Mouse (Mus musculus) MEL (cell line): ENCODE data around the gene Hpse2. TPM values are rescaled to one million over a fixed set of nuclear protein-coding genes. Genes with fewer than 3 reads are reported as not detected.

ENCODE experiments used
- DNase-seq: peaks from one replicate; pipeline ENCODE4 v3.0.0; 2011; ENCODE audit warnings: low read depth, low spot score
- H3K27ac ChIP-seq: 2 replicates; pipeline ENCODE4 v1.5.1; 2012; ENCODE audit warnings: low read depth, mild to moderate bottlenecking, control low read depth, low read length, moderate library complexity; ENCODE audit not compliant: control insufficient read depth
- H3K27me3 ChIP-seq, 2 experiments: fragments of 150-350 bp in 1 of 2; sonication (generic) in 1 of 2; 2 replicates each; pipeline ENCODE4 v1.6.1; 2012; ENCODE audit warnings: low read length in 2 of 2, mild to moderate bottlenecking in 2 of 2, improper control_type of control experiment in 1 of 2, moderate library complexity in 1 of 2; ENCODE audit not compliant: insufficient read depth in 2 of 2, control insufficient read depth in 1 of 2
- H3K36me3 ChIP-seq, 2 experiments: 2 replicates each; pipeline ENCODE4 v1.6.1; 2012 to 2014; ENCODE audit warnings: low read length in 2 of 2, improper control_type of control experiment in 1 of 2, inconsistent platforms in 1 of 2, mild to moderate bottlenecking in 1 of 2; ENCODE audit not compliant: insufficient read depth in 2 of 2, control insufficient read depth in 1 of 2
- H3K4me1 ChIP-seq, 2 experiments: fragments of 150-350 bp in 1 of 2; sonication (generic) in 1 of 2; 2 replicates each; pipeline ENCODE4 v1.6.1; 2012; ENCODE audit warnings: low read length in 2 of 2, improper control_type of control experiment in 1 of 2, mild to moderate bottlenecking in 1 of 2; ENCODE audit not compliant: insufficient read depth in 2 of 2, control insufficient read depth in 1 of 2
- H3K4me3 ChIP-seq, 2 experiments: fragments of 150-350 bp in 1 of 2; sonication (generic) in 1 of 2; 2 replicates each; pipeline ENCODE4 v1.5.1; 2012; ENCODE audit warnings: low read depth in 2 of 2, low read length in 2 of 2, mild to moderate bottlenecking in 2 of 2, moderate library complexity in 2 of 2, control low read depth in 1 of 2, improper control_type of control experiment in 1 of 2; ENCODE audit not compliant: control insufficient read depth in 1 of 2, insufficient read depth in 1 of 2
- H3K79me2 ChIP-seq: 2 replicates; pipeline ENCODE4 v1.6.1; 2012; ENCODE audit warnings: mild to moderate bottlenecking, low read length, moderate library complexity; ENCODE audit not compliant: control insufficient read depth, poor library complexity, insufficient read depth
- H3K9ac ChIP-seq: 2 replicates; pipeline ENCODE4 v1.6.1; 2012; ENCODE audit warnings: low read depth, mild to moderate bottlenecking, control low read depth, low read length, moderate library complexity; ENCODE audit not compliant: control insufficient read depth, poor library complexity, severe bottlenecking
- H3K9me3 ChIP-seq: fragments of 150-350 bp; sonication (generic); replicated peaks from 2 replicates; pipeline ENCODE4 v1.6.1; 2012; ENCODE audit warnings: mild to moderate bottlenecking, low read length, improper control_type of control experiment, moderate library complexity; ENCODE audit not compliant: insufficient read depth
- CHD1 ChIP-seq: IDR thresholded peaks from 2 replicates; pipeline ENCODE4 v1.6.1; 2012; ENCODE audit warnings: low read depth, mild to moderate bottlenecking, inconsistent platforms, low read length, improper control_type of control experiment
- CTCF ChIP-seq, 3 experiments: IDR thresholded peaks in 2 of 3; conservative IDR thresholded peaks in 1 of 3; 2 replicates each; pipeline ENCODE4 v1.5.1; 2011 to 2012; ENCODE audit warnings: low read length in 3 of 3, low read depth in 2 of 3, mild to moderate bottlenecking in 2 of 3, improper control_type of control experiment in 1 of 3, inconsistent platforms in 1 of 3, mixed read lengths in 1 of 3, moderate library complexity in 1 of 3; ENCODE audit not compliant: control insufficient read depth in 1 of 3, insufficient read depth in 1 of 3, poor library complexity in 1 of 3, severe bottlenecking in 1 of 3
- ETS1 ChIP-seq: IDR thresholded peaks from 2 replicates; pipeline ENCODE4 v1.6.1; 2012; ENCODE audit warnings: low read depth, mild to moderate bottlenecking, inconsistent platforms, low read length, improper control_type of control experiment, moderate library complexity
- GABPA ChIP-seq: IDR thresholded peaks from 2 replicates; pipeline ENCODE4 v1.6.1; 2012; ENCODE audit warnings: low read depth, mild to moderate bottlenecking, inconsistent platforms, low read length, improper control_type of control experiment, moderate library complexity
- MAFK ChIP-seq: IDR thresholded peaks from 2 replicates; pipeline ENCODE4 v1.6.1; 2011; ENCODE audit warnings: low read depth, mild to moderate bottlenecking, low read length, improper control_type of control experiment, borderline replicate concordance
- MAZ ChIP-seq: IDR thresholded peaks from 2 replicates; pipeline ENCODE4 v1.6.1; 2012; ENCODE audit warnings: low read depth, mild to moderate bottlenecking, inconsistent platforms, low read length, improper control_type of control experiment
- MYC ChIP-seq: IDR thresholded peaks from 2 replicates; pipeline ENCODE4 v1.6.1; 2011; ENCODE audit warnings: low read depth, mild to moderate bottlenecking, low read length, improper control_type of control experiment, moderate library complexity
- NELFE ChIP-seq: IDR thresholded peaks from 2 replicates; pipeline ENCODE4 v1.6.1; 2011; ENCODE audit warnings: low read depth, low read length, improper control_type of control experiment
- POLR2AphosphoS5 ChIP-seq: IDR thresholded peaks from 2 replicates; pipeline ENCODE4 v1.6.1; 2012; ENCODE audit warnings: low read depth, borderline replicate concordance, mild to moderate bottlenecking, inconsistent platforms, low read length, moderate library complexity, mixed read lengths
- RAD21 ChIP-seq: IDR thresholded peaks from 2 replicates; pipeline ENCODE4 v1.6.1; 2011; ENCODE audit warnings: mild to moderate bottlenecking, low read depth, low read length, improper control_type of control experiment
- SMC3 ChIP-seq: IDR thresholded peaks from 2 replicates; pipeline ENCODE4 v1.6.1; 2011; ENCODE audit warnings: low read depth, low read length, improper control_type of control experiment
- TAL1 ChIP-seq: IDR thresholded peaks from 2 replicates; pipeline ENCODE4 v1.6.1; 2012; ENCODE audit warnings: mild to moderate bottlenecking, inconsistent platforms, low read length, moderate library complexity, mixed read lengths
- TBP ChIP-seq: IDR thresholded peaks from 2 replicates; pipeline ENCODE4 v1.8.0; 2011; ENCODE audit warnings: low read depth, low read length, improper control_type of control experiment
- UBTF ChIP-seq: IDR thresholded peaks from 2 replicates; pipeline ENCODE4 v1.6.1; 2012; ENCODE audit warnings: low read depth, mild to moderate bottlenecking, inconsistent platforms, low read length, improper control_type of control experiment, moderate library complexity, borderline replicate concordance; ENCODE audit not compliant: insufficient read depth
- USF1 ChIP-seq: IDR thresholded peaks from 2 replicates; pipeline ENCODE4 v1.6.1; 2014; ENCODE audit warnings: low read depth, mild to moderate bottlenecking, inconsistent platforms, low read length, improper control_type of control experiment, moderate library complexity
- USF2 ChIP-seq, 2 experiments: IDR thresholded peaks; 2 replicates each; pipeline ENCODE4 v1.6.1; 2011 to 2012; ENCODE audit warnings: improper control_type of control experiment in 2 of 2, low read length in 2 of 2, borderline replicate concordance in 1 of 2, inconsistent platforms in 1 of 2, low read depth in 1 of 2, mild to moderate bottlenecking in 1 of 2; ENCODE audit not compliant: insufficient read depth in 1 of 2
- ZMIZ1 ChIP-seq: IDR thresholded peaks from 2 replicates; pipeline ENCODE4 v1.6.1; 2012; ENCODE audit warnings: low read depth, mild to moderate bottlenecking, inconsistent platforms, low read length, improper control_type of control experiment, moderate library complexity
- polyA plus RNA-seq, 2 experiments: library from polyadenylated mRNA; stranded (reverse) in 1 of 2; unstranded in 1 of 2; fragments of >175 nt in 1 of 2; fragments of >200 nt in 1 of 2; gene quantifications; 2 replicates each; pipeline versions ENCODE4 v1.2.1 to v1.2.4; 2012; ENCODE audit warnings: low replicate concordance in 2 of 2, low read depth in 1 of 2; ENCODE audit not compliant: insufficient read length in 2 of 2, insufficient read depth in 1 of 2, missing spikeins in 1 of 2
- total RNA-seq: library from RNA; depleted of rRNA; stranded (reverse); fragments of 300-350 nt; gene quantifications from 2 replicates; pipeline ENCODE4 v1.2.3, GENCODE M21; 2012

The Hpse2 gene
- total and polyA plus RNA-seq, 3 experiments = not detected

DNA sequence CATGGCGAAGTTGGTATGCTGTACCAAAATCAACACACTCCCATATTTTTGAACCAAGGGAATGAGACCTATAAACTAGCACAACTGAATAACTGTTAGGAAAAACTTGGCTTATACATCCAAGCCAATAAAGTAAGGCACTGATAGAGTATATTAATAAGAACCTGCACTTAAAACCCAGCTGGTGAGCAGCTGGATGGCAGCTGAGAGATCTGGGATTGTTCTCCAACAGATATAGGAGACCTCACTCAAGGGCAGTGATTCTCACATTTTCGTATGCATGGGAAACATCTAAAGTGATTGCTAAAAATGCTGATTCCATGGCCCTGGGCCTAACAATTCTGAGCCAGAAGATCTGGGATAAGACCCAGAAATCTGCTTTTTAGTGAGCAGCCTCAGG, 345.9 kb downstream of the Hpse2 start:
- no peak for TF ChIP-seq MAZ
- Histone ChIP-seq H3K4me1 (no peaks in the 10 kb centered on the region), H3K9me3 (no peaks in the 10 kb centered on the region), H3K36me3 (no peaks in the 10 kb centered on the region), H3K27me3 (no peaks in the 10 kb centered on the region; a peak in 1 of 4 replicates), H3K27ac (no peak overlapping the region), H3K9ac (no peak overlapping the region), H3K4me3 (no peak overlapping the region), H3K79me2 (no peaks in the 10 kb centered on the region)
- no peak for DNase-seq

DNA sequence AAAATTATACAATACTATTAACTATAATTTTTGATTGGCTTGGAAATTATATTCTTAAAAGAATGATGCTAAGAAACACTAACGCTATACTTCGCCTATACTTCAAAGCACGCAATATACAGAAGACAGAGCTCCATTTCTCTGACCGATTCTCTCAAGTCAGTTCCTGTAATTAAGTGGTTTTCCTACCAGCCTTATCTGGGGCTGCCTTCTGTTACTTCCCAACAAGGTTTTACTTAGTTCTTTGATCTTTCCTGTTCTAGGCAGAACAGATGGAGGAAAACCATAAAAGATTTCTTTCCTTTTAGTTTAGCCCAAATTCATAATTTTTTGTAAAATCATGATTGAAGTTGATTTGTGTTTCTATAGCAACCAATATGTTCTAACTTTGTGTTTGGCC, 351.8 kb downstream of the Hpse2 start:
- DNase-seq = no peak
- Histone ChIP-seq H3K4me1 (no peaks in the 10 kb centered on the region), H3K4me3 (no peak overlapping the region), H3K9ac (no peak overlapping the region), H3K27ac (no peak overlapping the region), H3K79me2 (no peaks in the 10 kb centered on the region), H3K9me3 (no peaks in the 10 kb centered on the region), H3K27me3 (no peaks in the 10 kb centered on the region; a peak in 1 of 4 replicates), H3K36me3 (no peaks in the 10 kb centered on the region)
- no peak for TF ChIP-seq MYC
- TF ChIP-seq USF2 (IDR thresholded peaks at IDR 0.05; ENCODE audit: borderline replicate concordance in 1 of 2, insufficient read depth in 1 of 2, low read depth in 1 of 2, low read length in 2 of 2) = no peak
- no peak for TF ChIP-seq TBP
- TF ChIP-seq ZMIZ1 = no peak
- TF ChIP-seq CHD1 = no peak
- TF ChIP-seq CTCF (IDR thresholded peaks at IDR 0.05 in 2 of 3, conservative IDR thresholded peaks at IDR 0.05 in 1 of 3; ENCODE audit: control insufficient read depth in 1 of 3, insufficient read depth in 1 of 3, low read depth in 2 of 3, low read length in 3 of 3, poor library complexity in 1 of 3, severe bottlenecking in 1 of 3) = no peak
- TF ChIP-seq MAZ = no peak
- no peak for TF ChIP-seq TAL1
- no peak for TF ChIP-seq MAFK
- TF ChIP-seq USF1 = no peak
- no peak for TF ChIP-seq UBTF
- no peak for TF ChIP-seq RAD21
- no peak for TF ChIP-seq POLR2AphosphoS5
- TF ChIP-seq NELFE = no peak
- no peak for TF ChIP-seq GABPA
- no peak for TF ChIP-seq SMC3
- no peak for TF ChIP-seq ETS1
